Mouse (Mus musculus) ES-E14 (cell line): ENCODE measurements around the gene Hint3.
"Not testable (repeated sequence)": the region's sequence is repeated elsewhere in the genome, so short reads cannot be mapped to it uniquely, and the experiment has no call there.

Source experiments
- CHD2 ChIP-seq: IDR thresholded peaks from 2 replicates; pipeline ENCODE4 v1.6.1; 2014; ENCODE audit warnings: mild to moderate bottlenecking, low read depth, low read length, inconsistent platforms
- HCFC1 ChIP-seq: IDR thresholded peaks from 2 replicates; pipeline ENCODE4 v1.6.1; 2012; ENCODE audit warnings: low read length, inconsistent platforms, borderline replicate concordance; ENCODE audit not compliant: insufficient read depth
- ZC3H11A ChIP-seq: IDR thresholded peaks from 2 replicates; pipeline ENCODE4 v1.6.1; 2012; ENCODE audit warnings: low read depth, mild to moderate bottlenecking, inconsistent platforms, low read length, borderline replicate concordance
- ZNF384 ChIP-seq: IDR thresholded peaks from 2 replicates; pipeline ENCODE4 v1.6.1; 2012; ENCODE audit warnings: low read depth, low read length, inconsistent platforms

DNA sequence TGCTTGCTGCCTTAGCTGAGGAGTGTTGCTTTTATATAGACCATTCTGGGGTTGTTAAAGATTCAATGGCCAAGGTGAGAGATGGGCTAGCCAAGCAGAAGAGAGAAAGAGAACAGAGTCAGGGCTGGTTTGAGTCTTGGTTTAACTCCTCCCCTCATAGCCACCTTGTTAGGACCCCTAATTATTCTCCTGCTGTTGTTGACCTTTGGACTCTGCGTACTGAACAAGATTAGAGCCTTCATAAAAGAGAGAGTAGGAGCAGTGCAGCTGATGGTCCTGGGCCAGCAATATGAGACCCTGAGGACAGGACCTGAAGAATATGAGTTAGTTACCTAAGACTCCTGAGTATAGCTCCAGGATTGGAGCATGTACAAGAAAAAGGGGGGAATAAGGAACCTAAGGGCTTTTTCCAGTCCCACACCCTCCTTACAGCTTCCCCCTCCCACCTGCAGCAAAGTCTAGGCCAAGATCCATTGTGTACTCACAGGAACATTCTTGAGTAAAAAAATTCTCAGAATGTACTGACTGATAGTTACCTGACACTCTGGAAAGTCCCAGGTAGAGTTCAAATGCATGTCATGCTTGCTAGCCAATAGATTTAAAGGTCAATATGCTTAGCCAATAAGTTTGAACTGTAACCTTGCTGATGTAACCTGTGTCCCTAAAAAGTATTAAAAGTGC is 7.2 kb upstream of the Hint3 start:
- TF ChIP-seq HCFC1, CHD2, ZC3H11A, ZNF384: not testable (repeated sequence)
